Mouse (Mus musculus) forelimb bud, embryonic 11.5 days (tissue): ENCODE measurements around the gene Vps13d.

Source experiments
- DNase-seq: peaks from one replicate; pipeline ENCODE4 v3.0.0-alpha.2; 2012; ENCODE audit warnings: low read depth, low spot score

The Vps13d gene

GRCm38 (mm10) chr4:145005943-145006545, 188.8 kb downstream of the Vps13d start:
- DNase-seq: no peak

DNA sequence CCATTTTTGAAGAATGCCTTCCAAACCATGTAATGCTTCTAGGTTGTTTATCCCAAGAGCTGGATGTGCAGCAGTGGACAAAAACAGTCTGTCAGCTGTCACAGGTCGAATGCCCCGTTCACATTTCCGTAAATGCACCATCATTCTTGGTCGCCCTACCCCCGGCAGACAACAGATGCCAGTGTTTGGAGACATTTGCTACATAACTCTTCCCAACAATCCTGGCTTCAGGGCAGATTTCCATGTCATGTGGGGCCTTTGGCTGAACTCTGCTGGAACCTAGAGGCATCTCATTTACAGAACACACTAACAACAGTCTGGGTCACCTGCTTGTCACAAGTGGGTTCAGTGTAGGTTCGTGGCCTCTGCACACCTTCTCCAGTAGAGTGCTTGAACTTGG, 190.6 kb downstream of the Vps13d start:
- no peak for DNase-seq

GRCm38 (mm10) chr4:145002733-145003132, 192.1 kb downstream of the Vps13d start:
- no peak for DNase-seq

DNA sequence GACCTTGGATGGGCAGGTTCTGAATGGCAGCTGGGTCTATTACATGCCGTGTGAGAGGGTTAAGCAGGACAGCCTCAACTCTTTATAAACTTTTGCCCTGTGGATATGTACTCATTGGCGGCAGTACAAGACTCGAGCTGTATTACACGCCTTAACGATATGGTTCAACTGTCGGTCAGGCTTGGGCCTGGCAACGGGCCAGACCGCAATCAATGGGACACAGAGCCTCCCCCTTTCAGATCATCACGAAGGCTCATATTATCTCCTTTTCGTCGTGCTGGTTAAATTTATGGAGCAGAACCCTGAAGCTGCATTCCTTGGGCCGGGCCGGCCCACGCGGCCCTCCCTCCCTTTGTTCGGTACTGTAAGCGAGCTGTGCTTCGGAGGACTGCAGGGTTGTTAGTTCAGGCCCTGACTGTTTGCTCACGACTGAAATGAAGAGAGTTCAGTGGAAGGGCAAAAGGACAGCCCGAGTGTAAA, 194.9 kb downstream of the Vps13d start:
- DNase-seq: peak; percentile 48

GRCm38 (mm10) chr4:144999572-144999880, 195.3 kb downstream of the Vps13d start:
- DNase-seq: no peak

GRCm38 (mm10) chr4:144998808-144999571, 195.8 kb downstream of the Vps13d start:
- no peak for DNase-seq

DNA sequence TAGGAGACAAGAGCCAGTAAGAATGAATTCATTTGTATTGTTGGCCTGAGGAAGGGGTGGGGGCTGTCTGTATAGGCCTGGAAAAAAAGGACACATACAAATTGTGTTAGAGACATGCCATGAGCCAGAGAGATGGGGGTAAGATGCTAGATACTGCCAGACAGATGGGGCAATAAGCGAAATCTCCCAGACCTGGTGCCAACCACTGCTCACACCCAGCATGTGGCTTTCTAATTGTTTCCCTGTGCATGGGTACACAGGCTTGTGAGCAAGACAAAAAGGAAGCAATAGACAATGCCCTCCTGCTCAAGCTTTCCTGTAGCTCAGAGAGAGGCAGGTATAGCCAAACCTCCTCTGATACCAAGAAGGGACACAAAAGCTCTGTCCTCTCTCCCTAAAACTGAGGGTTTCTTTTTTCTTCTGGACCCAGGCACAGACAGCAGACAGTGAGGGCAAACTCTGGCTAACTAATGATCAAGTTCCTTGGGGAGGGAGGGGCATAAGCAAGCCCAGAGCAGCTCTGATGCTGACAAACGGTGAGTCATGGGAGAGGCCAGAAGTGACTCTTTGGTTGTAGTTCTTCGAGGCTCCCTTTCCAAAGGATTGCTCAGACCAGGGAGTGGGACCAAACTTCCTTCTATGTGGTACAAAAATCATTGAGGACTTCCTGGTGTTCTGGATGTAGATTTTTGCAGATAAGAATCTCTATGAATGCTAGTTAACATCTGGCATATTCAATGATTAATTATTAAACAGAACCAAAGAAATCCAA, 196.7 kb downstream of the Vps13d start:
- DNase-seq: no peak

GRCm38 (mm10) chr4:144996996-144997820, 197.6 kb downstream of the Vps13d start:
- DNase-seq: no peak

GRCm38 (mm10) chr4:144995826-144996225, 199.0 kb downstream of the Vps13d start:
- no peak for DNase-seq

- DNase-seq: no peak
Observed at GRCm38 (mm10) chr4:144993047-144993917, 201.5 kb downstream of the Vps13d start.

- DNase-seq: no peak
Observed at GRCm38 (mm10) chr4:144992413-144992812, 202.4 kb downstream of the Vps13d start.

GRCm38 (mm10) chr4:144988443-144989206, 206.2 kb downstream of the Vps13d start:
- DNase-seq: peak; percentile 59

GRCm38 (mm10) chr4:144986016-144986805, 208.6 kb downstream of the Vps13d start:
- no peak for DNase-seq

DNA sequence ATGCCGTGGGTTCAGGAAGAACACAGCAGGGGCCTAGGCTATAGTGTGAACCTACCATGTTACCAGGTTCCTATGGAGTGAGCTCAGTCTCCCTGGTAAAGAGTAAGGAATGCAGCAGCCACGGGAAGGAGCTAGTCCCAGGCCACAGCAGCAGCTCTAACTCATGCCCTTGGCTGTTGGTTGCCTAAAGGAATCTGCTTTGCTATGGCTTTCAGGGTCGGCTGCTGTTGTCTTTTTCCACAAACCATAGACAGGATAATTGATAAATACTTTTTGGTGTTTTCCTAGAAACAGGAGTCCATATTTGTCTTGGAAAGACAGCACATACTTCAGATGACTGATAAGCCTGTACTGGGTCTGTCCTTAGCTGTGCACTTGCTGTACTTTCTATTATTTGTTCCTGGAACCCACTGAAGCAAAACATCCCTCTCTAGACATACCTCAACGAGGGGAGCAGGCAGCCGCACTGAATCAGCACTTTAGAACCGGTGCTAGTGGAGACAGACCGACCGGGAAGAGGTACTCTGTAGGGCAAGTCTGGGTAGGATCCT, 210.9 kb downstream of the Vps13d start:
- DNase-seq: no peak

DNA sequence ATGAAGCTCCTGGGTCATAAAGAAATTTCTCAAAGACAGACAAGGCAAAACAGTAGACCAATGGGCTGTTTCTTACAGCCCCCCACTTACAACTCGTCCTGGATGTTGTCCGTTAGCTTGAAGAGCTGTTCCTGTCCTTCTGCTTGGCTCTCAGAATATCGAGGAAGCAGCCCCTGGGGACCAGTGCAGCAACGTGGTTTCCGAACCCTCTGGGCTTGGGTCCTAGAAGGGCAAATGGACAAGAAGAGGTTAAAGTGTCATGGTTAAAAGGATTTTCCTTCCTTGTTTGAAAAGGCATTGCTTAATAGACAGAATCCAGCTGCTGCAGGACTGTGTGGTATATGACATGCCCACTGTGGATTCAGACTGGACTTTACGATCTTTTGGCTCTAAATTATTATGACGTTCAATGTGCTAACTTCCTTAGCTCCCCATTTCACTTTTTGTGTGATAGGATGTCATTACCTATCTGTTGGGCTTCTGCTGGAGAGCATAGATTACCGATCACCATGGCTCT, 211.5 kb downstream of the Vps13d start:
- no peak for DNase-seq

DNA sequence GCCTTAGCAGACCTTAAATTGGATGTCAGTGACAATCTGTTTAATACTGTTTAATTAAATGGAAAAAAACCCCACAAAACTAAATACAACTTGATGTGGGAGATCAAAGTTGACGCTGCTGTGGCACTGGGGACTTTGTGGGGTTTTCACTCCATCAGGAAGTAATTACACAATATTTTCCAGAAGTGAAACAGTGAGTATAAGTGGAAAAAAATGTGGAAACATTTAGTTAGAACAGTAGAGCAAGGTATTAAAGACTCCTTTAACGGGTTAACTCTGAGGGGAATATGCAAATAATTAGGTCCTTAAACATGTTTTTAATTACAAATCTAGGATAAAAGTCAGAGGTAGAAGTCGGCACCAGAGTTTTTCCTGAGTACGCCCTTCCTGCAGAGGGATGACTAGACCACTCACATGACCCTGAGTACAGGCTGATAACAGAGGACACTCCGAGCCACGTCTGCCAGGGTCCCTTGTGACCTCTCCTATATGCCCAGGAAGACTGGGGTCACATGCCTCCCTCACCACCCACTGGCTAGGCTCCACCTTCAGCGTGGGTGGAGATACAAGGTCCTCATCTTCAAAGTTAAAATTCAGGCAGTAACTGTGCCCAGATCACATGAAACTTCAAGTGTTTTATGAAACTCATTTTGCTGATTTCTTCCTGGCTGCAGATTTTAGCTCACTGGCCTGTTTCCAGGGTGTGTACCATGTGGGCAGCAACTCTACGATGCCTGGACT, 213.8 kb downstream of the Vps13d start:
- DNase-seq: peak; percentile 38

DNA sequence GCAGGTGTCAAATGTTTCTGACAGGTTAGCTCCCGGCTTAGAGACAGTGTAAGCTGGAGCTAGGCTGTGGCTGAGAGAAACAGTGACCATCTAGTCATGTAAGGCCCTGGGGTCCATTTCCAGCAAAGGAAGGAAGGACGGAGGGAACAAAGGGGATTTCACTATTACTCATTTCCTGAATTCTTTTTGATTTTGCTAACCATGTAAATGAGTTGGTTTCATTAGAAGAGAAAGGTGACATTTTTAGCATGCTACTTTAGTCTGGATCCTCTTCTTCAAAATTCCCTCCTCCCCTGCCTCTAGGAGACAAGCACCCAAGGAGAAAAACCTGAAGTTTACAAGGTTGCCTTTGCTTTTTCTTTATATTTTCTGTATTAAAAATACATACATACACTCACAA, 214.7 kb downstream of the Vps13d start:
- DNase-seq: no peak

DNA sequence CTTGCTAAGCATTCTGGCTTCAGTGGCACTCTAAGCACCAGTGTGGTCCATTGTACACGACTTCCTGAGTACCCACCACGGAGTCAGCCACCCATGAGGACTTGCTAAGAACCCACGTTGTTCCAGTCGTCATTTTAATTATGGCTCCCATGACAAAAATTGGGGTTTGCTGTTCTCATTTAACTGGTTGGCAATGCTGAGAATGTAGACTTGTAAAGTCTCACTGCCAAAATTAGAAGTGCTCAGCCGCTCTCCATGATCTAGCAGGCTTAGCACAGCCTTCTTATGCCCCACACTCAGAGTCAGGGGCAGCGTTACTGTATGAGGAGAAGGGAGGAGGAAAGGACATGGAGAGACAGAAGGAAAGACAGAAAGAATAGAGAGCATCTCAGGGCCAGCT, 216.8 kb downstream of the Vps13d start:
- no peak for DNase-seq
